Mouse (Mus musculus) left cerebral cortex, adult 11 months (tissue): Measurements from ENCODE around the gene Gm20388.
A peak's percentile ranks its signal among the peaks of the same experiment; 100 is the strongest.
"Not testable (repeated sequence)": the region's sequence is repeated elsewhere in the genome, so short reads cannot be mapped to it uniquely, and the experiment has no call there.

Source experiments
- DNase-seq: peaks from one replicate; pipeline ENCODE4 v3.0.0; 2022; ENCODE audit warnings: low spot score

Gm20388 gene

DNA sequence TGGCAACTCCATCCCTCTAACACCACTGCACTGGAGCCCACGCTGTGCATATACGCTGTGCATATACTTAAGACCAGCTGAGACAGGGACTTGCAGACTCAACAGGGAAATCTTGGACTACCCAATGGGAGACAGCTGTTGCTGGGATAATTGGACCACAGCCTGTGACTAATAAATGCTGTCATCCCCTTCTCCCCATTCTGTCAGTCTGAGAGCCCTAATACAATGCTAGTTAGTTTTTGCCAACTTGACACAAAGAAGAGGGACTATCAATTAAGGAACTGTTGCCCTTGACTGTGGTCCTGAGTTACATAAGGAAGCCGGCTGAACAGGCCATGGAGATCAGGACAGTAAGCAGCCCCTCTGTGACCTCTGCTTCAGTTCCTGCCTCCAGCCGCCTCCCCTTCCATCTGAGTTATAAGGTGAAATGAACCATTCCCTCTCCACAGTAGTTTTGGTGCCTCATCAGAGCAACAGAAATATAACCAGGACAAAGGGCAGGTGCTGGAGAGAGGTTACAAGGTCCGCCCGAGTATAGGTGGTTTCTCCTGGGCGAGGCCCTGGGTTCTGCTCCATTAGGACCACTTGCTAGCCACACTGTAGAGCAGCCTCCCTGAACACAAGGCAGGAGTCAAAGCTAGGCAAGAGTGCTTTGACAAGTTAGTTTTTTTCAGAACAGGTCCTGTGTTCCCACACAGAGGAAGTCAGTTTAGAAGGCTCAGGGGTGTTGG is 745.8 kb downstream of the Gm20388 start:
- DNase-seq: no peak

DNA sequence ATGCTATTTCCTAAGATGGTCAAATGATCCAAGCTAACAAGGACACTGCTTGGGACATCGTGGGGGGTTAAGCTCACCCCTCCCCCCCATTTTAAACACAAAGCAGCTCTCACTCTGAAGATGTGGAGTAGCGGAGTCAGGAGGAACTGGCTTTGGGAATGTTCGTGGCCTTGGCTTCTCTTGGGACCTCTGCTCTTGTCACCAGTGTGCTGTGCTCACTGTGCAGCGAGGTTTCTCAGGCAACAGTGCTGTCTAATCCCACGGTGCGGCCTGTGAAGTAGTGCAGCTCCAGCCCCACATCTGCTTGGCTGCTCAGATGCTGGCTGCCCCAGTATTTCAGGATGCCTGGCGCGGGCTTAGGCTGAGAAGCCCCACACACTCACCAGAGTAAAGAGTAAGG is 746.8 kb downstream of the Gm20388 start:
- DNase-seq: no peak

DNA sequence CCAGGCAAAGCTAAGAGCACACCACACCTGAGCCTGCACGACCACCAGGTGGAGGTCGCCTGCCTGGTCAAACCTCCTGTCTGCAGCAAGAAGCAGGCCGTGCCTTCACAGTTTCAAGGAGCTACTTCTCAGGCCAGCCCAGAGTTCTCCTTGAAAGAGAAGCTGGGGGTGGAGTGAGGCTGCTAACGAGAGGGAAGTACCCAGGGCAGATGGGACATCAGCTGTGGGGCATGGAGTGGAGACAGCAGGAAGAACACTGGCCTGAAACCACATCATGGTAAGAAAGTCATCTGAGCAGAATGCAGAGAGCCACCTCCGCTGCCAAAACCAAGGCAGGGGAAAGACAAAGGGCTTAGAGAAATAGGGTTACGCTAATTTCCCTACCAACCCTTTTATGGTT is 753.9 kb downstream of the Gm20388 start:
- DNase-seq: no peak

DNA sequence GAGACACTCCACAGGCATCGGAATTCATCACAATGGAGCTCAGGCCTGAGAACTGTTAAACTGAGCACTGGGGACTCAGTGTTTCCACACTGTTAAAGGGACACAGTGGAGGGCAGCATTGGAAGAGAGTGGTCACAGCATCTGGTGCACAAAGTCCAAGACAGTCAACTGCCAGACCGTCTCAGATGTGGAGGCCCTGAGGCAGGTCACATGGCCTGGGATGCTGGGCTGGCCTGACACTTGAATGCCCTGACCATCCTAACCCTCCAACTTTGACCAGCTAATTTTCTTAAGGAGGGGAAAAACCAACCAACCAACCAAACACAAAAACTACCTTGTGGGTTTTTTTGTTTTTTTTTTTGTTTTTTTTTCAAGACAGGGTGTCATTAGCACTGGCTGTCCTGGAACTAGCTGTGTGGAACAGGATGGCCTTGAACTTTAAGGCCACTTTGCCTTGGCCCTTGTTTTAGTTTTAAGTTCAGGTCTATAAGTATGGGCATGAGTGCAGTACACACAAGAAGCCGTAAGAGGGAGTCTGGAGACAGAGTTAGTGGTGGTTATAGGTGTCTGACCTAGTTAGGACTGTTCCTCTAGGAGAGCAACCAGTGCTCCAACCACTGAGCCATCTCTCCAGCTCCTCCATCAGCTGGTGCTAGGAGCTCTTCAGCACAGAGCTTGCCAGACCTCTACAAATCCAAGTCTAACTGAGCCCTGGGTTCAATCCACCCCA is 755.2 kb downstream of the Gm20388 start:
- no peak for DNase-seq

DNA sequence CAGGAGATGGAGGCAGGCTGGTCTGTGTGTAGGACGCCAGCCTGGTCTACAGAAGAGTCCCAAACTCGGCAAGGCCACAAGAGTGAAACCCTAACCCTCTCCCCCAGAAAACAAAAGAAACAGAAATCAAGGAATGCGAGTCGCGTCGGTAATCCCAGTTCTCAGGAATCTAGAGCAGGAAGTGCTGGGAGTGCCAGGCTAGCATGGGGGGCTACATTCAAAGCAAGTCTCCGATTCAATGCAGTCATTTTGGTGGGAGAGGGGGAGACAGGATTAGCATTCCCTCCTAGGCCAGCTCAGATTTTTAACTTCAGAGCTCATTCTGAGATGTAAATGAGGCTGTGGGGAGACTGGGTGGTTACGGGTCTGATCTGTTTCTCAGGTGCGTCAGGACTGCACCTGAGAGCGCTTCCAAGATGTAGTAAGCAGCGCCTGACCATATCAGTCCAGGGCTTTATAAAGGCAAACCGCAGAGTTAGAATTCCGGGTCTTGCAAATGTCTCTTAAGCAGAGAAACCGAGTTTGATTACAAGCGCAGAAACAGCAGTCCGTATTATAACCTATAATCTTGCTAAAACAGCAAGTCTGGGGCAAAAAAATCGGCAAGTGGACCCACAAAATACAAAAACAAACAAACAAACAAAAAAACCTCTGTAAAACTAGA is 756.3 kb downstream of the Gm20388 start:
- no peak for DNase-seq

DNA sequence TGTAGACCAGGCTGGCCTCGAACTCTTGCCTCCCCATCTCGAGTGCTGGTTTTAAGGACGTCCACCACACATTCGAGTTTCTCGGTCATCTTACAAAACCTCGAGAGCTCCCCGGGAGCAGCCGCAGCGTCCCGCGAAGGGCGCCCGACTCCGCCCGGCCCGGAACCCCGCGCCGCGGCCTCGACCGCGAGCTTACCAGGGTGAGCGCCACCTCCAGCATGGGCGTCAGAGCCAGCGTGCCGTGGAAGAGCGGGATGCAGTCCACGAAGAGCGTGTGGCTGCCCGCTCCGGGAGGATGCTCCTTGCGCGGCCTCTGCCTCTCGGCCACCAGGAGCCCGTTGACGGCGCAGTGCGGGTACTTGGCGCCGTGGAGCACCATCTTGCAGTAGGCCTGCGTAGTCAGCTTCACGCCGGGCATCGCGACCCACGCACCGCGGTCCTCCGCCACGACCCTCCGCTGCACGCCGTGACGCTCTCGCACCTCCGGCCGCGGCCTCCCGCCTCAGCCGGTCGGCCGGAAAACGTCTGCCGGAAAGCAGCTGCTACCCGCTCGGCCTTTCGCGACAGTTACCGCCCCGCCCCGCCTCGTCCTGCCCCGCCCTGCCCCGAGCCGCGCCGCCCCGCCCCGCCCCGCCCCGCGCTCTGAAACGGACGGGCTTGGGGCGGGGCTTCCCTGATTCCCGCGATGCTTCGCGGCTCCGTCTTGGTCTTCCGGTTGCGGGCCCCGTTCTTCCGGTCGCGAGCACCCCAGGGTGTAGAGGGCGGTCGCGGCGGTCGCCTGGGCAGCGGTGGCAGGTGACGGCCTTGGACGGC is 757.1 kb downstream of the Gm20388 start, which contains the start of the genes Gm27021 and Cox4i1:
TSS of gene Gm27021 (minus strand) at position 519 of the 813 bp plus-strand sequence.
TSS of gene Cox4i1 (plus strand) at position 662 of the 813 bp plus-strand sequence.
- DNase-seq: peak; percentile 77

DNA sequence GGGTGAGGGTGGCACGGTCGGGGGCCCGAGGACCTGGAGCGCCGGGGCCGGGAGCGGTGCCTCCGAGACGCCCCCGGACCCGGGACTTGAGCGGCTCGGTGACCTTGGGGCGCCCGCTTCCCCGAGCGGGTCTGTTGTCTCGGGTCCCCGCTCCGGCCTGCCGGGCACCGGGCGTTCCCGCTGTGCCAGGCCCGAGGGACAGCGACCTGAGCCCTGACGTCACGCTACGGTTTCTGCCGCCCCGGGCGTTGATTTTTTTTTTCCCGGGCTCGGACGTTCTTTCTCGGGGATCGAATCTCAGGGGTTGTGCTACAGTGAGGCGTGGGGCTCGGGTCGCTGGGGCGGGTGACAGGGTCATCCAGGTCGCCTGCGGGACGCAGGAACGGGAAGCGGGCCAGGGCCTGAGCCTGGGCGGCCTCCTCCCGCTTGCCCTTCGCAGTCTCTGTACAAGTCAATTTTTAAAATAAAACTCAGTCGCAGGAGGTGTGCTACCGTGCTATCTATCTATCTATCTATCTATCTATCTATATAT is 757.8 kb downstream of the Gm20388 start, which contains the start of gene Emc8:
TSS of gene Emc8 (minus strand) at position 200 of the 532 bp plus-strand sequence.
- DNase-seq: no peak

DNA sequence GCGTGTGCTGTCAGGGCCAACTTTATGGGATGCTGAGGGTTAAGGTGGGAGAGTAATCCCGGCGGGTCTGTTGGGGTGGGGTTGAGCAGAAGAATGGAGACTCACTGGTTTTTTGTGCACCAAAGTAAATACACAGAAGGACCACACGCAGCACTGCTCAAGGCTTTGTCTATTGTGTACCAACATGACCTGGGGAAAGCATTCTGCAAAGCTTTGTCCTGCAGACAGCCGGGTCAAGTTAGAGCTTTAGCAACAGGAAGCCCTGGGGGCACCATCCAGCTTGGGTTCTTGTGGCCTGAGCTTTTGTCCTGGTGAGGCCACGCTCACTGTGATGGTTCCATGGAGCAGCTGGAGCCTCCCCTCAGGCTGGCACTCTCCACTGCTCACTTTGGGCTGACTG is 761.1 kb downstream of the Gm20388 start:
- DNase-seq: no peak

DNA sequence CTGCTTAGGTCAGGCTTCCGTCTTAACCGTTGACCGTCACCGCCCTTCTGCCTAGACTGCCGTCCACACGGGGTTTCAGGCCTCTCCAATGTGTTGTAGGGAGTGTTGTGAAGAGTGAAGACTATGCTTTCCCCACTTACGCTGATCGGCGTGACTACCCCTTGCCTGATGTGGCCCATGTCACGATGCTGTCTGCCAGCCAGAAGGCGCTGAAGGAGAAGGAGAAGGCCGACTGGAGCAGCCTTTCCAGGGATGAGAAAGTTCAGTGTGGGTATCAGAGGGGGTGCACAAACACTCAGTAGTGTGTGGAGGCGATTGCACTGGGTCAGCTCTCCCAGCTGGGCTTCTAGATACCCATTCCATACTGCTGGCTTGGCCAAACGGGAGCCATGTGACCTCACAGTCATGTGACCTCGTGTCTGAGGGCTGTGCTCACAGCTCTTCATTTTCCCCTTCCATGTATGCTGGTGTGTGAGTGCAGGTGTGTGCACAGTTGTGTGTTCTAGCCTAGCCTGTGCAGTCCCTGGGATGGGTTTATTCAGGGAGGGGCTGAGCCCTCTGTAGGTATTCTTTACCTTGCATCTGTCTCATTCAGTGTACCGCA is 762.1 kb downstream of the Gm20388 start:
- no peak for DNase-seq

DNA sequence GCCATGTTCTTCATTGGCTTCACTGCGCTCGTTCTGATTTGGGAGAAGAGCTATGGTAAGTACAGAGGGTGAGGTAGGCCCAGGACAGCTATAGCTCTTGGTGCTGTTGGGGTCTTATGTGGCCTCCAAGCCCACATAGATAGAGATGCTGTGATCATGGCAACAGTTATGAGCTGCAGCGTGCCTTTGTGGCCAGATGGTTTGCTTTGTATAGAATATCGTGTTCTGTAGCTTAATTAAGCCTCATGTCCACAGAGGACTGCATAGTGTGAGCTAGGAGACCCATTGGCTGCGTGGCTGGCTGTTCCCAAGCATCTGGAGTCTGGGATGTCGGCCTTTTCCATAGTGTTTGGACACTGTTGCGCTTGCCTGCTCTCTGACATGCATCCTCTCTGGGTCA is 762.7 kb downstream of the Gm20388 start:
- DNase-seq: no peak

DNA sequence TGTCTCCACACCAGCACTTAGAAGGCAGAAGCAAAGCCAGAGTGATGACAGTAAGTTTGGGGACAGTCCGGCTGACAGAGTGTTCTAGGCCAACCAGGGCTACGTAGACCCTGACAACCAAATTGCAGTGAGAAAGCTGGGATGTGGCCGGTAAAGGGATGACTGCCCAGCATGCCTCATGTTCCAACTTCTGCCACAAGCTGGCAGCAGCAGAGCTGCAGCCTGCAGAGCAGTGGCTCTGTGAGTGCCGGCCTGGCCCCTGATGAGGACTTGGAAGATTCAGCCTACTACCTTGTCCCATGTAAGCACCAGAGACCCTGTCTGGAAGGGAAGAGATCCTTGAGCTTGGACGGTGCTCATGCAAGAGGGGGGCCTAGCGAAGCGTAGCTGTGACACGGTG is 765.1 kb downstream of the Gm20388 start:
- no peak for DNase-seq

DNA sequence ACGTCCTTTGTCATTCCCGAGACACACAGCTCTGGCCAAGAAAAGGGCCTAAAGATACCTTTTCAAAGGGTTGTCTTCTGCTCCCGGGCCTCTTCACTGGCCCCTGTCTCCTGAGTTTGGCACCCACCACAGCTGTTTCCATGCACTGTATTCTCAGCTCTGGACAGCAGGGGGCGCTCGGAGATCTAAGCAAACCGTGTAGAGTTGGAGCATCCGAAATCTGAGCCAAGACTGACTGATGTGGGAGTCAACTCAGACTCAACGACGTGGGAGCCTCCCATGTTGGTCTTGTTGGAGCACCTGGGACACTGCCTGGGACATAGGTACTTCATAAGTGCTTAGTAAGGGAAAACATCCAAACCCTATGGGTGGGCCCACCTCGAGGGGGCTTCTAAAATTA is 767.8 kb downstream of the Gm20388 start:
- DNase-seq: peak; percentile 68

DNA sequence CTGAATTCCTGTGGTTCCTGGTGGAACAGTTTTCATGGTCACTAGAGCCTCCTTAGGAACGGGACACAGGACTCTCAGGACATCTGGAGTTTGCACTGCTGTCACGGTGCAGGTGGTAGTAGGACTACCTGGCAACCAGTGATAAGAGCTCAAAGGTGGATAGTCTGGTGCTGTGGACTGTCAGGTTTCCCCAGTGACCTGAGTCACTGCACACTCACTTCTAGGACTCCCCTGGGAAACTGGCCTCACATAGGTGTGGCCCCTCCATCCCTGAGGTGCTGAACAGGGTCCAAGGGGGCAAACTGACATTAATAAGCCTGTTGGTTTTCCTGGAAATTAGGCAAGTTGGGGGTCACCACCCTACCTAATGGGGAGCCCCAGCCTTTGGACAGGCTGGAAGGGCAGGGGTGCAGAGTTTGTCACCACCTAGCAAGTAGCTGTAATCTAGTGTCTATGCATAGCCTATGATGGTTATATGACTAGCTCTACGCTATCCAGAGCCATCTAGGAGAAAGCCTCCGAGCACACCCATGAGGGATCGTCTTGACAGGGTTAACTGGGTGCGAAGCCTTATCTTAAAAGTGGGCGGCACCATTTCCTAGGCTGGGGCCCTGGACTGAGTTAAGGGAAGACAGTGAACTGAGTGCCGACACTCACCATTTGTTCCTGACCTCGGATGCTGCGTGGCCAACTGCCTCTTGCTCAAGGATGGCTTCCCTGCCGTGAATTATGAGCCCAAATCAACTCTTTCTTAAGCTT is 769.2 kb downstream of the Gm20388 start:
- no peak for DNase-seq

DNA sequence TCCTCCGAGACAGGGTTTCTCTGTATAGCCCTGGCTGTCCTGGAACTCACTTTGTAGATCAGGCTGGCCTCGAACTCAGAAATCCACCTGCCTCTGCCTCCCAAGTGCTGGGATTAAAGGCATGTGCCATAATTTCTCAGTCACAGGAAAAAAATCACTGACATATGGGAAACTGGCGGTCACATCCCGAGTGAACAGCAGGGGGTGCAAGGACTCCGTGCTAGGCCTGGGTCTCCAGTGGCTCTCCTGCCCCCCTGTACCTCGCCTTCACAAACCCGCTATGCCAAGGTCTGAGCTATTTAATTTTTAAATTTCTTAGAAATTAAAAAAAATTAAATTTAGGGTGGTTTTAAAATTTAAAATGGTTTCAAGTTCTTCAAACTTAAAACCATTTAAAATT is 769.8 kb downstream of the Gm20388 start:
- not testable (repeated sequence) for DNase-seq

DNA sequence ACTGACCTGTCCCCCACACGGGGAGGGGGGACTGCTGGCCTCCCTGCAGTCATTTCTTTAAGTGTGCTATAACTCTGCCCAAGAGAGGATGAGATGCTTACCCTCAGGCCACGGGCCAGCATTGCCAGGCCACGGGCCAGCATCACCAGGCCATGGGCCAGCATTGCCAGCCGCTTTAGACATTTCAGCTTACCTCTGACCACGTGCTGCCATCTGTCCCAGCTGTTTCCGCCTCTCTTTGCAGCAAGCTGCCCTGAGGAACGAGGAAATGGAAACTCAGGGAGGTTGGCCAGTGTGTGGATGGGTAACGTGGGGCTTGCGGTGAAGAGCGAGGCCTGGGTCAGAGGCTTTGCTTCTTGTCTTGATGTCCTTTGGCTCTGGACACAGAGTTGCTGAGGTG is 770.5 kb downstream of the Gm20388 start:
- no peak for DNase-seq

DNA sequence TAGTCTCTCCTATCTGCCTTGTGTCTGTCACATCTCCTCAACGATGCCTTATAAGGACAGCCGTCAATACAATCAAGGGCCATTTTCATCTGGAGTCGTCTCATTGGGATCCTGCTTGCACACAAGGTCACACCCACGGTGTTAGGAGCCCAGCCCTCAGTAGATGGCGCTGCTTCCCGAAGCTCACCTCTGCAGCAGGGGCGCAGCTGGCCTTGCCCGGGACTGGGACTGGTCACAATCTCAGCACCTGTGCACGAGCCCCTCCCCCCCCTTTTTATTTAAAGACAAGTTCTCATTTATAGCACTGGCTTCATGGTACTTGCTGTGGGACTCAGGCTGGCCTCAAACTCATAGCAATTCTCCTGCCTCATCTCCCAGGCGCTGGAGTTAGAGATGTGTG is 773.0 kb downstream of the Gm20388 start:
- no peak for DNase-seq

DNA sequence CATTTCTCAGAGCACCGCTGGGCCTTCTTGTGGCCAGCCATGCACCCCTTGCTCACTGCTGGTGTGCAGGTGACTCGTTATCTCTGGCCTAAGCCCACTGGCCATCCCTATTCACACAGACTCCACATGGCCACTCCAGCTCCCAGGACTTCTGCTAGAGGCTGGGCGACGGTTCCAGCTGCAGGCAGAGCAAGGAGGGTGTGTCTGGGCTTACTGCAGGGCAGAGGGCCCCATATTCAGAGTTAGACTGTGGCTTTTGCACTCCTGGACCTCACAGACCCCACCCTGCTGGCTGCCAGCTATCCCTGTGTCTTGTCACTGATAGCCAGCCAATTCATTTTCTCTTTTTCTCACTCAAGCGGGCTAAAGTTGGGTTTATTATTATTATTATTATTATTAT is 773.4 kb downstream of the Gm20388 start:
- DNase-seq: no peak

DNA sequence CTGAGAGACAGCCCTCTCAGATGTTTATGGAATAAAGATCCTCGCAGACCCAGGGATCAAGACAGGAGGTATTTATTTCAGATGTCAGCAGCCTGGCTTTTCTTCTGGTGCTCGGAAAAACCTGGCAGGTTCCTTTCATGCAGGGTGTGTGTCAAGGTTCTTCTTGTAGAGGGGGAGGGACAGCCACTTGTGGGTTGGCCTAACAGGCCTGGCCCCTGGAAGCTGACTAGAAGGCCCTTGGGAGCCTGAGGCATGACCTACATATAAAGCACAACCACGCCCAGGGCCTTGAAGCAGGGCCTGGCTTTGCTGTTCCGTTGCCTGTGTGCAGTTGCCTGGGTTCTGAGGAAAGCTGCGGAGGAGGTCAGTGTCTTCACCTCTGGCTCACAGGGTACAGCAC is 774.5 kb downstream of the Gm20388 start:
- no peak for DNase-seq

DNA sequence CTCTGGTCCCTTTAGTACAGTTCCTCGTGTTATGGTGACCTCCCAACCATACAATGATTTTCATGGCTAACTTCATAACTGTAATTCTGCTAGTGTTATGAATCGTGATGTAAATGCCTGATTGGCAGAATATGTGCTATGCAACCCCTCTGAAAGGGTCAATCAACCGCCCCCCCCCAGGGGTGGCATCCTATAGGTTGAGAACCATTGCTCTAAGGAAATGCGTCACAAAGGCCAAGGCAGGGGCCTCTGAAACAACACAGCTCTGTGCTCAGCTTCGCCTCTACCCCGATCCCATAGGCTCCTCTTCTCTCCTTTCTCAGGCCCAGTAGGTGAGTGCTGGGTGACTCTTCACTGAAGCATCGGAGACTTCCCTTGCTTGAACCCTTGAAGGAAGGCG is 775.0 kb downstream of the Gm20388 start:
- DNase-seq: no peak

DNA sequence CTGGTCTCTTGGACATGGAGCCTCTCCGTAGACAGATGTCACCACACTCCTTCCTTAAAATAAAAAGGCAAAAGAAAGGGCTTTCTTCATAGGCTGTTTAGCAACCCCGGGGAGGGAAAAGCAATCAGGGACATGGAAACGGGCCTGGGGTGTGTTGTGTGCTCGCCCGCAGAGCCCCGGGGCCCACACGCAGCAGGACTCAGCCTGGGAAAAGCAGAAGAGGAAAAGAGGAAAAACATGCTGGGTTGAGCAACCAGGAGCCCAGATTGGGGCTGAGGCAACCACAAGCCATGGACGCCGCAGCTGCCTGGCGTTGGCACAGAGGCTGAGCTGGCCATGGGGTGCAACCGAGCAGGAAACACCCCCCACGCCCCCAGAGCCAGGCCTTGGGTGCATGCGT is 775.4 kb downstream of the Gm20388 start:
- no peak for DNase-seq

DNA sequence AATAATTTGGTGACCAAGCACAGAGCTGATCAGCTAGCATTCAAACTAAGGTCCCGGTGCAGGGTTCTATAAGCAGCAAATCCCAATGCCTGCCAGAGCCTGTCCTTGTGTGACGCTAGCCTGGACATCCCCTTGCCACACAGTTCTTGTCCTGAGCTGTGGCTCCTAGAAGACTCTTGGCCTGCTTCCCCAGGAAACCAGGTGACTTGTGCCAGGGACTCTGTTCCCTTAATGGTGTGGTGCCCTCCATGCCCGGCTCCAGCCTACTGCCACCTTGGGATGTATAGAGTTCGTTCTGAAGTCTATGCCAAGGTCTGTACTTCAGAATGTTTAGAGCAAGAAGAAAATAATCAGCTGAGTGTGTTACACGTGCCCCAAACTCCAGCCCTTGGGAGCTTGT is 775.9 kb downstream of the Gm20388 start:
- no peak for DNase-seq
